Mouse (Mus musculus): ENCODE results near the gene A830018L16Rik. TPM values are rescaled to one million over a fixed set of nuclear protein-coding genes. Genes with fewer than 3 reads are reported as not detected.
"Not testable (repeated sequence)": the region's sequence is repeated elsewhere in the genome, so short reads cannot be mapped to it uniquely, and the experiment has no call there.

A830018L16Rik gene
- polyA plus RNA-seq, 1 experiment from 2014 or later = 0.73 TPM

DNA sequence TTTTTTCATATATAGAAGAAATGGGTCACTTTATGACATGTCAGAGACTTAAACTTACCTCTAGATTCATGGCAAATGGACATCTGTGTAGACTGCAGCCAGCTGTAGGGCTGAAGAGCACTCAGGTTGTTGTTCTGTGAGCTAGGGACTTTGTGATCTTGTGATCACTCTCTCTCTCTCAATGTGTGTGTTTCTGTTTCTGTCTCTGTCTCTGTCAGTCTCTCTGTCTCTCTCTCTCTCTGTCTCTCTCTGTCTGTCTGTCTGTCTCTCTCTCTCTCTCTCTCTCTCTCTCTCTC is 595.6 kb downstream of the A830018L16Rik start:
- H3K9ac ChIP-seq (ENCODE audit: low read length) = no peak overlapping the region
- H3K9me3 ChIP-seq (ENCODE audit: control insufficient read depth, low read length) = no peaks in the 10 kb centered on the region
- H3K4me1 ChIP-seq (replicated peaks; ENCODE audit: control insufficient read depth, insufficient read depth, low read length) = no peaks in the 10 kb centered on the region
- H3K27me3 ChIP-seq (ENCODE audit: control insufficient read depth, insufficient read depth, low read depth, low read length) = no peaks in the 10 kb centered on the region
- H3K36me3 ChIP-seq (ENCODE audit: control insufficient read depth, insufficient read depth, low read length) = no peaks in the 10 kb centered on the region
- no peak overlapping the region for H3K4me2 ChIP-seq (ENCODE audit: low read depth, low read length)
- no peak overlapping the region for H3K27ac ChIP-seq (ENCODE audit: low read length)
- no peak overlapping the region for H3K4me3 ChIP-seq (ENCODE audit: low read length)
- ATAC-seq (ENCODE audit: low read depth) = no peak

DNA sequence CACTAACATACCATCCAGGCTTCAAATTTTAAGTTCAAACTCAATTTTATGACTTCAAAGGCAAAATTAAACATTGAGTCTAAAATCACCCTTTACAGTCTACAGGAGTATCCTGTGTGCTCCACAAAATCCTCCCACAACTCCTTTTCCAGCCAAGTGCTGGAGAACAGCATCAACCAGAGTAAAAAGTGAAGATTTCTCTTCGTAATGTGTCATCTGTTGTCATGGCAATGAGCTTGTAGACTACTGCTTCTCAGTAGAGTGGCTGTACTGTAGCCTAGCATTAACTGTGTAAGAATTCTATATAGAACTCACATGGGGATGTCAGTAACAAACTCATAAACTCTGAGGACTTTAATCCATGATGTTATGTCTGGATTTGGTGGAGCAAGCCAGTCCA is 596.7 kb downstream of the A830018L16Rik start:
- Histone ChIP-seq H3K27ac (ENCODE audit: low read length) (no peak overlapping the region), H3K9me3 (ENCODE audit: control insufficient read depth, low read length) (no peaks in the 10 kb centered on the region), H3K4me3 (ENCODE audit: low read length) (no peak overlapping the region), H3K27me3 (ENCODE audit: control insufficient read depth, insufficient read depth, low read depth, low read length) (no peaks in the 10 kb centered on the region), H3K4me1 (replicated peaks; ENCODE audit: control insufficient read depth, insufficient read depth, low read length) (no peaks in the 10 kb centered on the region), H3K4me2 (ENCODE audit: low read depth, low read length) (no peak overlapping the region), H3K36me3 (ENCODE audit: control insufficient read depth, insufficient read depth, low read length) (no peaks in the 10 kb centered on the region), H3K9ac (ENCODE audit: low read length) (no peak overlapping the region)
- ATAC-seq (ENCODE audit: low read depth) = no peak
- 74% methylated on average over 1 of the region's 1 CpGs for WGBS

DNA sequence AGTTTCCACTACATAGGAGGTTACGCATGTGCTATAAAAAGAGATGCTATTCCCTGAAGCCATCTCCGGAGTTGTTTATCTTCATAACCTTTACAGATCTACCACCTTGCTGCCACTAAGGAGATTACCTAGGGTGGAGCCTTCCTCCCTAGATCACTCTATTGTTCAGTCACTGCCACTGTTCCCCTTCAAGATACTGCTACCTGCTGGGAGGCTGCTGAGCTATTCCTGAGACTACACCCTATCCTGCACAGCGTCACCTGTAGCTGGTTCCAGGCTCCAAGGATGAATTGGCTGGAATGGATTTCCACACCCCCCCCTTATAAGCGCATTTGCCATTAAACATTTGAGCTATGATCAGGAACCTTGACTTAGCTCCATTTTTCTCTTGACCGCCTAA is 606.7 kb downstream of the A830018L16Rik start:
- H3K4me3 ChIP-seq (ENCODE audit: low read length); H3K27ac ChIP-seq (ENCODE audit: low read length); H3K4me2 ChIP-seq (ENCODE audit: low read depth, low read length); H3K4me1 ChIP-seq (replicated peaks; ENCODE audit: control insufficient read depth, insufficient read depth, low read length); H3K9me3 ChIP-seq (ENCODE audit: control insufficient read depth, low read length); ATAC-seq (ENCODE audit: low read depth); H3K27me3 ChIP-seq (ENCODE audit: control insufficient read depth, insufficient read depth, low read depth, low read length); H3K9ac ChIP-seq (ENCODE audit: low read length); H3K36me3 ChIP-seq (ENCODE audit: control insufficient read depth, insufficient read depth, low read length): not testable (repeated sequence)
- WGBS = 84% methylated on average over 5 of the region's 5 CpGs
